Mouse (Mus musculus) adrenal gland, adult 8-10 months (tissue): ENCODE data around the gene Arl15. TPM values are rescaled to one million over a fixed set of nuclear protein-coding genes. Genes with fewer than 3 reads are reported as not detected.

Source experiments
- DNase-seq: peaks from one replicate; pipeline ENCODE4 v3.0.0; 2022
- total RNA-seq, 4 experiments: library from RNA; stranded (reverse); gene quantifications; 2 replicates each; pipeline ENCODE4 v1.2.4; 2022

Arl15 gene
- total RNA-seq, 4 experiments from 2014 or later, result 30.3 to 36.2 (median 32.6) TPM

- DNase-seq, result no peak
These were observed 315.5 kb downstream of the Arl15 start for GRCm38 (mm10) chr13:114109845-114110244.

DNA sequence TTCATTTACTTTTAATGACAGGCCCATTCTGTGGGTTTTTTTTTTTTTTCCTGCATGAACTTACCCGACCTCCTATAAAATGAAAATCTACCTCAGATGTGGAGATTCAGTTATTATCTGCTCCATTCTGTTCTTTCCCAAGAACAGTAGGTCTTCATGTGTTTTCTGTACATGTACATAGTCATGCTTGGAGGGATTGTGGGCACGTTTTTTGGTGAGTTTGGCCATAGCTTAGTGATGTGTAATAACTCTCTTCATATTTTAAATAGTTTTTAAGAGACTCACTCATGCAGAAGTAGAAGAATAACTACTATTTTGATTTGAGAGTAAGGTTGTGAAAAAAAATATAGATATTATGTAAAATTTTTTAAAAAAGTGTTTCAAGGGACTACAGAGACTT is 319.2 kb downstream of the Arl15 start:
- no peak for DNase-seq

DNA sequence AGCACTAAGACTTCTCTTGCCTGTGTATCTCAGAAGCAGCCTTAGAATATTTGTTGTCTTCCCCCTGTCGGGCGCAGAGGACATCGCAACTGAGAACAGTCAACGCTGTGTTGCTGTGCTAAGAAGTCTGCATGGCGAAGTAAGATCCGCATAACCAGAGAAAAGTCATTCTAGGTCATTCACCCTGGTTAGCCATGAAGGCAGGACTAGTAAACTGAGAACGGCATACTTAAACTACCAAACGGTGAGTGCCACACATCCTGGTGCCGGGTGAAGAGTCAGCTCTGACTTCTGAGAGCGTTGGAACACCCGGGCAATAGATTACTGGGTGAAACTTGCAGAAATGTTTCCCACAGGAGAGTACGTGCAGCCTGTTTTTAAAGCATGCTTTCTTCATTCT is 320.3 kb downstream of the Arl15 start:
- no peak for DNase-seq

- DNase-seq, result no peak
These were observed 320.8 kb downstream of the Arl15 start for GRCm38 (mm10) chr13:114115106-114115505.

- peak; percentile 18 for DNase-seq
These were observed 324.0 kb downstream of the Arl15 start for GRCm38 (mm10) chr13:114118104-114118830.

GRCm38 (mm10) chr13:114119816-114120215 is 325.5 kb downstream of the Arl15 start:
- DNase-seq, result no peak

DNA sequence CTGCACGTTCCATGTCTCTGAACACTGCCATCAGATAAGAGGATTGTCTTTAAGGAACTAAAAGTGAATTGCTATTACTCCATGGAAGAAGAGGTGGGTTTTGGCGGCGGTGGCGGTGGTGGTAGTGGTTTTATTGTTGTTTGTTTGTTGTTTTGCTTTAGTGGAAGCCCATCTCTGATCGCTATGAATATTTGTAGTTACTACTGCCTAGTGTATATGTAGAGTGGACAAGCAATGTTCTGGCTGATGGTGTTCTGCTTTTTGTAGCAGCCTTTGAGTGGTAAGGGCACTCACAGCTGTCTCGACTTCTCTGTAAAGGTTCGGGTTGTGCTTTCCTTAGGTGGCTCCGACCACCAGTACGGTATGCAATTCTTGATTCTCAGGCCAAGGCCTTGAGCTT is 327.3 kb downstream of the Arl15 start:
- no peak for DNase-seq

GRCm38 (mm10) chr13:114123391-114123790 is 329.1 kb downstream of the Arl15 start:
- no peak for DNase-seq

DNA sequence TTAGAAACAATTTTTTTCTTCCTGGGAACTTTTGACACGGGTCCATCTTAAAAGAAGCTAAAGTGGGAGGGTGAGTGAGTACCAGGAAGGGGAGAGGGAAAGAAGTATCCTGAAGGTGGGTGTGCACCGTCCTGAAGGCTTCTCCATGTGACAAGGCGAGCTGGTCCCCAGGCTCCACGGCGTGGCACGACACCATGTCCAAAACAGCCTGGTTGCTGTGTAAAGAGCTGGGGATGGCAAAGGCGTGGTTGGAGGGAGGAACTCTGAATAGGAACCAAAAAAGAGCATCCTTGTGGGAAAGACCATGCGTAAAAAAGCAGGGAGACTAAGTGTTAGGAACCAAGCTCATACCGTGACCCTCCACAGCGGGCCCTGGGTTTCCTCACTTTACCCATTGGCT is 330.1 kb downstream of the Arl15 start:
- no peak for DNase-seq

DNA sequence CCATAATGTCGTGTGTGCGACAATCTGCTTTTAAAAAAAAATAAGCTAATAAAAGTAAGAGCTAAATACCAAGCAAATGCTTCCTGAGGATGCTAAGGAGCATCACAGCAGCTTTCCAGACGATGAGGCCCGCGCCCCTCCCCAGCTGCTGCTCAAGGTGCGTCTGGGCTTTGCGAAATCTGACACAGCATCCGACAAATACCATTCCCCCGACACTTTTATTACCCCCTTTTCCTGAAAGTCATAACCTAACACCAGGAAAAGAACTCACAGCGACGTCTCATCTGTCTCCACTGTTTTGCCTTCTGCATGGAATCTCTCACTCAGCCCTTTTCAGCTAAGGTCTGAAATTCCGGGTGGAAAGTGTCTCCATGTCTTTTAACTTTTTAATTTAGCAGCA is 330.7 kb downstream of the Arl15 start:
- DNase-seq, result no peak

GRCm38 (mm10) chr13:114128366-114128765 is 334.1 kb downstream of the Arl15 start:
- DNase-seq, result no peak

- DNase-seq, result no peak
These were observed 335.7 kb downstream of the Arl15 start for GRCm38 (mm10) chr13:114129986-114130385.

- no peak for DNase-seq
These were observed 336.4 kb downstream of the Arl15 start for GRCm38 (mm10) chr13:114130566-114131319.

- no peak for DNase-seq
These were observed 344.6 kb downstream of the Arl15 start for GRCm38 (mm10) chr13:114138921-114139320.

- DNase-seq, result no peak
These were observed 345.3 kb downstream of the Arl15 start for GRCm38 (mm10) chr13:114139570-114139969.

- DNase-seq, result no peak
These were observed 348.5 kb downstream of the Arl15 start for GRCm38 (mm10) chr13:114142826-114143225.

GRCm38 (mm10) chr13:114143247-114143646 is 348.9 kb downstream of the Arl15 start:
- DNase-seq, result no peak

GRCm38 (mm10) chr13:114144052-114145046 is 350.0 kb downstream of the Arl15 start:
- no peak for DNase-seq

GRCm38 (mm10) chr13:114145249-114145648 is 350.9 kb downstream of the Arl15 start:
- DNase-seq, result no peak

DNA sequence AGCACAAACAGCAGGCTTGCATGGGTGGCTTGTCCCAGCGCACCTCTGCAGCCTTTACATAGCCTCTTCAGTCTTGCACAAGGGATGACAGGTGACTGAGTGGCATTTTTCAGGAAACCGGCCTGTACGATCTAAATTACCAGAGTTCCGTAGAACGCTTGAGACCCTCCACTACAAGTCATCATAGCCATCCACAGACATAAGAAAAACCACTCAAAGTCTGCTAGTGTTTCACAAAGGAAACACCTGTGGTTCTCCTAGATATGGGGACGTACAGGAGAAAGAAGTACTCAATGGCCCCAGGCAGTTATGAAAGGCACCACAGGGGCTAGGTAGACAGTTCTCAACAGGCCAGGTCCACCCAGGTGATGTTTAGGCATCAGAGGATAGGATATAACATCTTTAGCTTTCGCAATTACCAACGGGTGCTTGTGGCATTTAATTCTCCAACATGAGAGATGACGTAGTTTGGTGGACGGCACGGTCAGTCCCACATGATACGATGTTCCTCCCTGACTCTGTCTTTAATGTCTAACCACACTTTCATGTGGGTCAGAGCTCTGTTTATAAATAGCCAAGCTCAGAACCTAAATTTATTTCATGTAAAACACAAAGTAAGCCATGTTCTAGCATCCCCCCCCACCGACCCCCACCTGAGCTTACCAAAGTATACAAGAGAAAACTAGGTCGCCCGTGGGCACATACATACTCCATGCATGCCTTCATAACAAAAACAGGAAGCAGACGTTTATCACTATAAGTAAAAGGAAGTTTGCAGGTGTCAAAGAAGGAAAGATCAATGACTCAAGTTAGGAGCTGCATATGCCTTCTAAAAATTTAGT is 356.8 kb downstream of the Arl15 start:
- no peak for DNase-seq

- DNase-seq, result no peak
These were observed 357.4 kb downstream of the Arl15 start for GRCm38 (mm10) chr13:114151698-114152069.

DNA sequence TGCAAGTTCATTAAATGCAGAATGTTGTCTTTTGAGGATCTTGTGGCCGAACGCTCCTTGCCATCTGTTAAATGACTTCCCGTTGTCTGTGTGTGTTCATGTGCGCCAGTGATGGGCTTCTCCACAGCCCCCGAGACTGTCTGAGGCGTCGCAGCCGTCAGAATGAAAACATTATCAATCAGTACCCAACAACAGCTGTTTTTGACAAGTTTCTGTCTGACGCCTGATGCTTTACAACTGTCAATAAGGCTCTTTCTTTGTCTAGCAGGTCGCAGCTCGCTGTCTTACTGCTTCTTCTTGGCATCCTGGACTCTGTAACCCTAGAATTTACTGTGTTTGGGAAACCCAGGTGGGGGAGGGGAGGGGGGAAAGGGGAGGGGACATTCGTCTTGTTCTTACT is 362.4 kb downstream of the Arl15 start:
- no peak for DNase-seq
